Mouse (Mus musculus): ENCODE measurements around the gene Aldh18a1. TPM values are rescaled to one million over a fixed set of nuclear protein-coding genes. Genes with fewer than 3 reads are reported as not detected.
A peak's percentile ranks its signal among the peaks of the same experiment; 100 is the strongest.

The Aldh18a1 gene
- total and polyA plus RNA-seq, 3 experiments = 101 to 193 (median 120) TPM

- peaks cover 8 to 26% of the 10 kb centered on the region in 2 experiments; a peak in 3 of 4 replicates for H3K4me1 ChIP-seq (ENCODE audit: control insufficient read depth in 1 of 2, insufficient read depth in 2 of 2)
- H3K4me3 ChIP-seq (replicated peaks in 1 of 3; ENCODE audit: low read depth in 2 of 3, low read length in 2 of 3, poor library complexity in 1 of 3) = peak within 1 kb of the TSS; percentile 68 to 87 (median 72)
- TF ChIP-seq POLR2A (IDR thresholded peaks at IDR 0.05; ENCODE audit: low read depth, low read length) = peak; percentile 83
- TF ChIP-seq IRF4 (IDR thresholded peaks at IDR 0.05; ENCODE audit: low read depth, low read length) = no peak
- no peak for TF ChIP-seq E2F4 (IDR thresholded peaks at IDR 0.05; ENCODE audit: insufficient replicate concordance, low read depth, low read length)
- TF ChIP-seq USF2 (conservative IDR thresholded peaks at IDR 0.05; ENCODE audit: low read depth, low read length) = no peak
- no peak for TF ChIP-seq CHD2 (IDR thresholded peaks at IDR 0.05; ENCODE audit: low read length)
- TF ChIP-seq TCF12 (IDR thresholded peaks at IDR 0.05; ENCODE audit: low read depth, low read length) = peak; percentile 80
- TF ChIP-seq ZNF384 (IDR thresholded peaks at IDR 0.05; ENCODE audit: low read depth, low read length) = no peak
- no peak for TF ChIP-seq POLR2AphosphoS2 (IDR thresholded peaks at IDR 0.05; ENCODE audit: low read depth, low read length)
- TF ChIP-seq MAZ (IDR thresholded peaks at IDR 0.05; ENCODE audit: low read depth, low read length) = no peak
- no peak for TF ChIP-seq USF1 (IDR thresholded peaks at IDR 0.05; ENCODE audit: low read depth, low read length)
- TF ChIP-seq JUN (IDR thresholded peaks at IDR 0.05; ENCODE audit: insufficient read depth, low read depth, low read length) = no peak
- TF ChIP-seq TBP (conservative IDR thresholded peaks at IDR 0.05; ENCODE audit: low read depth, low read length) = no peak
- TF ChIP-seq JUND (conservative IDR thresholded peaks at IDR 0.05; ENCODE audit: low read depth, low read length) = no peak
- no peak for TF ChIP-seq EP300 (IDR thresholded peaks at IDR 0.05; ENCODE audit: low read length)
- TF ChIP-seq UBTF (IDR thresholded peaks at IDR 0.05; ENCODE audit: low read depth, low read length) = no peak; the same call in 1 of the 2 replicates
- no peak for TF ChIP-seq ETS1 (conservative IDR thresholded peaks at IDR 0.05; ENCODE audit: low read depth, low read length)
- no peak for TF ChIP-seq PAX5 (IDR thresholded peaks at IDR 0.05; ENCODE audit: low read length)
- 0 out of 2 replicates have a peak, but pooled peaks have one; percentile 43 for TF ChIP-seq NELFE (IDR thresholded peaks at IDR 0.05; ENCODE audit: low read depth, low read length)
- TF ChIP-seq BHLHE40 (IDR thresholded peaks at IDR 0.05; ENCODE audit: low read depth, low read length) = no peak
- peak; percentile 78 for TF ChIP-seq SIN3A (IDR thresholded peaks at IDR 0.05; ENCODE audit: low read length)
- TF ChIP-seq SMC3 (IDR thresholded peaks at IDR 0.05; ENCODE audit: low read depth, low read length) = no peak
- TF ChIP-seq RCOR1 (conservative IDR thresholded peaks at IDR 0.05; ENCODE audit: low read depth, low read length) = no peak
- TF ChIP-seq ZC3H11A (IDR thresholded peaks at IDR 0.05; ENCODE audit: low read depth, low read length) = no peak
- no peak for TF ChIP-seq MAFK (IDR thresholded peaks at IDR 0.05; ENCODE audit: insufficient replicate concordance, low read length)
- peak; percentile 56; the same call in 1 of the 2 replicates for TF ChIP-seq NRF1 (IDR thresholded peaks at IDR 0.05; ENCODE audit: low read depth, low read length)
- TF ChIP-seq KAT2A (IDR thresholded peaks at IDR 0.05; ENCODE audit: insufficient replicate concordance, low read length) = 0 out of 2 replicates have a peak, but pooled peaks have one; percentile 37
- no peak for TF ChIP-seq MYC (IDR thresholded peaks at IDR 0.05; ENCODE audit: low read depth, low read length)
- TF ChIP-seq CHD1 (IDR thresholded peaks at IDR 0.05; ENCODE audit: low read depth, low read length) = no peak
- no peak for TF ChIP-seq RAD21 (IDR thresholded peaks at IDR 0.05; ENCODE audit: low read depth, low read length)
- TF ChIP-seq GABPA (IDR thresholded peaks at IDR 0.05; ENCODE audit: insufficient replicate concordance, low read depth, low read length) = no peak
- peak; percentile 69 for TF ChIP-seq ZMIZ1 (IDR thresholded peaks at IDR 0.05; ENCODE audit: low read depth, low read length)
- TF ChIP-seq MEF2A (IDR thresholded peaks at IDR 0.05; ENCODE audit: borderline replicate concordance, low read depth, low read length) = no peak; the same call in 1 of the 2 replicates
- peak; percentile 52 for TF ChIP-seq HCFC1 (IDR thresholded peaks at IDR 0.05; ENCODE audit: low read depth, low read length)
- peak; percentile 78 for TF ChIP-seq ELF1 (IDR thresholded peaks at IDR 0.05; ENCODE audit: low read depth, low read length)
- TF ChIP-seq CTCF (conservative IDR thresholded peaks at IDR 0.05 in 1 of 2, IDR thresholded peaks at IDR 0.05 in 1 of 2; ENCODE audit: low read depth in 2 of 2, low read length in 2 of 2) = no peak
- no peak for TF ChIP-seq ZKSCAN1 (IDR thresholded peaks at IDR 0.05; ENCODE audit: borderline replicate concordance, low read depth, low read length)
- peak; percentile 49; the same call in 1 of the 2 replicates for TF ChIP-seq MAX (IDR thresholded peaks at IDR 0.05; ENCODE audit: low read length)
- peak; percentile 92 for TF ChIP-seq MXI1 (IDR thresholded peaks at IDR 0.05; ENCODE audit: low read depth, low read length)
- in situ Hi-C loops (cut with MboI; ENCODE audit: low pct_ligation_motif_present, low pct_unique_long_range_greater_than_20kb, low sequenced_read_pairs) (no loop called here), dilution Hi-C loops (cut with MboI; ENCODE audit: extremely low pct_ligation_motif_present, extremely low pct_unique_long_range_greater_than_20kb, low sequenced_read_pairs) (no loop called here)
- H3K79me2 ChIP-seq (replicated peaks; ENCODE audit: control insufficient read depth, extremely low read depth, insufficient read depth, poor library complexity, severe bottlenecking) = no peaks in the 10 kb centered on the region
- DNase-seq (ENCODE audit: extremely low read depth) = peak; percentile 94
- no peaks in the 10 kb centered on the region for H3K27me3 ChIP-seq (replicated peaks)
- H3K9ac ChIP-seq (ENCODE audit: insufficient read depth, low read depth) = peak within 1 kb of the TSS; percentile 71
- no peak within 1 kb of the TSS for H3K27ac ChIP-seq (ENCODE audit: insufficient read depth, low read depth)
- no peaks in the 10 kb centered on the region for H3K9me3 ChIP-seq (replicated peaks; ENCODE audit: low read length)
- H3K4me2 ChIP-seq (ENCODE audit: insufficient read depth, low read depth, poor library complexity, severe bottlenecking) = peak within 1 kb of the TSS; percentile 98
- no peaks in the 10 kb centered on the region for H3K36me3 ChIP-seq (replicated peaks in 1 of 2; ENCODE audit: control insufficient read depth in 1 of 2, insufficient read depth in 1 of 2, low read length in 1 of 2)
These were observed 74.6 kb downstream of the Aldh18a1 start, which contains the start of gene Sorbs1 for GRCm38 (mm10) chr19:40513632-40514078. Gene Sorbs1 (minus strand): TSS chr19:40513779.

Measured in CH12.LX (cell line).